Mouse (Mus musculus) lung, adult 2 months (tissue): ENCODE measurements around the gene Slc23a2.

Source experiments
- CTCF ChIP-seq: fragments of 200-500 bp; IDR thresholded peaks from 2 replicates; pipeline ENCODE4 v1.5.1; 2011; ENCODE audit warnings: mild to moderate bottlenecking, low read length, control low read depth; ENCODE audit not compliant: insufficient read depth
- POLR2A ChIP-seq: fragments of 200-500 bp; IDR thresholded peaks from 2 replicates; pipeline ENCODE4 v1.6.1; 2011; ENCODE audit warnings: low read depth, mild to moderate bottlenecking, control low read depth, low read length, borderline replicate concordance; ENCODE audit errors: extremely low read depth

- TF ChIP-seq CTCF (0 out of 2 replicates have a peak, but pooled peaks have one; percentile 2), POLR2A (no peak)
Observed at GRCm38 (mm10) chr2:132135876-132136637, 8.9 kb downstream of the Slc23a2 start.
